Mouse (Mus musculus) frontal cortex, postnatal 14 days (tissue): ENCODE data around the gene Sc5d.
A peak's percentile ranks its signal among the peaks of the same experiment; 100 is the strongest.

Experiments
- DNase-seq, 2 experiments: peaks; one replicate each; pipeline ENCODE4 v3.0.0; 2022; ENCODE audit warnings: low spot score in 2 of 2

Gene Sc5d

GRCm38 (mm10) chr9:42260481-42260880 lies 3.6 kb downstream of the Sc5d start:
- no peak for DNase-seq

DNA sequence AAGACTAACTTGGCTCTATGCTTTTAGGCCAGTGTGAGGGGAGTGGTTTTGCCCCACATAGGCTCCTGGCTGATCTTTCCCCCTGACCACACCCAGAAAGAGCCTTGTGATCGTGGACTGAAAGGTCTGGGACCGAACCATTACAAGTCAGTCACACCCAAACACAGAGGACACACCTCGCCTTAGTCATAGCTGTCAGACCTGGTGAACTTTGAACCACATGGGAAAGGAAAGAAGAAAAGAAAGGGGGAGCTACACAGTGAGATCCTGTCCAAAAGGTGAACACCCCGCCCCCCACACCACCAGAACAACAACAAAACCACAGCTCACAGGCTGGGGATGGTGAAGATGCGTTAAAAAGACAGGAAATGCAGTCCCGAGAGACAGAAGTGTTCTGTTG lies 14.9 kb downstream of the Sc5d start:
- DNase-seq, result no peak

DNA sequence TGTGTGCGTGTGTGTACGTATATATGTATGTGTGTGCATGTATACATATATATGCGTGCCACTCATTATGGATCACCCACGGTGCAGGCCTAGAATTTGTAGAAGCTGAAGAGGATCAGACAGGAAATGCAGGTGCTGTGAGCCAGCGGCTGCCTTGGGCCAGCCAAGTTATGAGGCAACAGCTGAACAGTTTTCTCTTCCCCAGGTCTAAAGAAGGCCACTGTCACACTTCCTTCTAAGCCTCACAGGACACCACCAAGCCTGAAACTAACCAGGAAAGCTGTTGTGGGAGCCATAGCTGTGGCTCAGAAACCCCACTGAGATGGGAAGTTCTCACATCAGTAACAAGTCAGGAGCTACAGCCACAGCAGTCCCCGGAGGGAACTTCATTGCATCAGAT lies 17.4 kb downstream of the Sc5d start:
- no peak for DNase-seq

DNA sequence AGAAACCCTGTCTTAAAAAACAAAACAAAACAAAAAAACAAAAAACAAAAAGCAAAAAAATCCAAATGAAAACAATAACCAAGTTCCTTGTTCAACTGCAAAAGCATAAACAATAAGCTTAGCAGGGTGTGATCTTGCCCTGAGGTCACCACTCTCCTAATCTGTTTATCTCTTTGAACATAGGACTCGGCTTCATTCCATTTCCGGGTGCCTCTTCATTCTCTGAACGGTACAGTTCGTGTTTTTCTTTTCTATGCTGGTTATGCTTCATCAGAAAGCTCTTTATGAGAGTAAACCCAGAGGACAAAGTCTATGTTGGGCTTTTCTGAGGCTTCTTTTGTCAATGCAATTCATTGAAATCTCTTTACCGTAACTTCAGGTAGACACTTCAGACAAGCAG lies 19.9 kb downstream of the Sc5d start:
- DNase-seq, result no peak

DNA sequence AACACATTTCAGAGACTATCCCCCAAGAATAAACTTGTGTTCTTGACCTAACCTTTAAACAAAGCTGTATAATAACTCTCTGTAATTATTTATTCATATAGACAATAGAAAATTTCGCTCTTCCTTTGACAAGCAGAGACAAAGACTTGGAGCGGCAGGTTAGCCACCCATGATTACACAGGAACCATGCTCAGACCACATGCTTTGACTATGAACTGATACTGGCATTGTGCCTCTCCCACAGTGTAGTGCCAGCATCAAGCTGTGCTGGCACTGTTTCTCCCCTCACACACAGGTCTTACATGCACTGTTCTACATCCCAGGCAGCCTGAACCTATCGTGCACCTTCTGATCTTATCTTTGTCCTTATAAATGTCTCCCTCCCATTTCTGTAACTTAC lies 23.0 kb downstream of the Sc5d start:
- no peak for DNase-seq

GRCm38 (mm10) chr9:42240583-42240992 lies 23.5 kb downstream of the Sc5d start:
- peak; percentile 25 to 50 for DNase-seq

DNA sequence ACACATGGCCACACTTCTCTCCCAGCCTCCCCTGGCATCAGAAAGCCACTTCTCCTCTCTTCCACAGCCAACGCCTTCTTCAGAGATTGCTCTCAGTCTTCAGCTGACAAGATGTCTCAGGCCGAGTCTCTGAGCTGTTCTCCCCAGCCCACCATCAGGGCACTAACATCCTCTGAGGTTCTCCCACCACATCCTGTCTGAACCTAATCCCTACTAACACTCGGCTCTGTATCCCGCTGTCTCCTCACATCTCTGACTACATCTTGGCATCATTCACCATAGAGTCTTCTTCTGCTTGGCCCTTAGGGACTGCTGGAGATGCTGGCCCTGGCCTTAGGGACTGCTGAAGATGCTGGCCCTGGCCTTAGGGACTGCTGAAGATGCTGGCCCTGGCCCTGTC lies 25.2 kb downstream of the Sc5d start:
- DNase-seq, result no peak

DNA sequence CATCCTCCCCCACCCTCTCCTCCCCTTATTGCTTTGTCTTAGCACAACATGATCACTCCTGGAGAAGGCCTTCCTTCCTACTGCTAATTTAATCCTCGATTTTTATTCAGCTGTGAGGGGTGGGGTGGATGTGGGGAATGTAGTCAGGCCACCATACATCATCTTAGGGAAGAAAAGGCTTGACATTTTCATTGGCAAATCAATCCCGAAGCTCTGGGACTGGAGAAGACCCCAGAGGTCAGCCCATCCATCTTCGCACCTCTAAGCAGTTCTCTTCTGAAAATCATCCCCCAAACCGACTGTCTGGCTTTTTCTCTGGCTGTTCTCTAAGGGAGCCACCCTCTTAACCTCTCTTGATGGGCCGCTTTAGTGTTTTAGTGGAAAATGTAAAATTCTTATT lies 32.9 kb downstream of the Sc5d start:
- no peak for DNase-seq

GRCm38 (mm10) chr9:42230333-42230732 lies 33.7 kb downstream of the Sc5d start:
- no peak for DNase-seq

- no peak for DNase-seq
Measured at GRCm38 (mm10) chr9:42229465-42230110, 34.5 kb downstream of the Sc5d start.

GRCm38 (mm10) chr9:42227804-42228203 lies 36.3 kb downstream of the Sc5d start:
- DNase-seq, result no peak

DNA sequence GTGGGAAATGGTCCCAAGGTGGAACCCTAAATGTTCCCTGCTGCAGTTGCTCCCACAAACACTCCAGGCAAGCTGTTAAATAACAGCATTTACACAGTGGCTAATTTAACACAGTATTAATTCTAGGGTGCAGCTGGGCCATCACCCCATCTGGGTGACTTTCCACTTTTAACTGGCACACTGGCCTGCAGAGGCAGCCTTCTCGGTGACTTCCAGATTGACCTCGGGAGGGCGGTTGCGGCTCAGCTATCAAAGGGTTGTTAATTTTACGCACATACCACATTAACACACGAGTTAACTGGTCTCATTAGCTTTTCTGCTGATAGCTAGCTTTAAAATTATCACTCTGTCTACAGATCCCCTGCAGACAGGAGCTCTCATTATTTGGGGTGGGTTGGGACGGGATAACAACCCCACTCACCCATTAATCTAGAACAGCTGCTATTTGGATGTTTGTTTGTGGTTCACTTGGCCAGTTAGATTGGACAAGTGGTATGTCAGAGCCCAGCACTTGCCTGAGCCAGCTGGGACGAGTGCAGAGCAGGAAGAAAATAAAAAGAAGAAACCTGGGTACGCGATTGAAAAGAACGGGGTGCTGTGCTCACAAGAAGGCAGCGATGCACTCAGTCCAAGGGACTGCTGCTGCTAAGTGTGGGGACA lies 44.9 kb downstream of the Sc5d start:
- DNase-seq, result no peak

- DNase-seq, result no peak
Measured at GRCm38 (mm10) chr9:42217685-42218084, 46.4 kb downstream of the Sc5d start.

DNA sequence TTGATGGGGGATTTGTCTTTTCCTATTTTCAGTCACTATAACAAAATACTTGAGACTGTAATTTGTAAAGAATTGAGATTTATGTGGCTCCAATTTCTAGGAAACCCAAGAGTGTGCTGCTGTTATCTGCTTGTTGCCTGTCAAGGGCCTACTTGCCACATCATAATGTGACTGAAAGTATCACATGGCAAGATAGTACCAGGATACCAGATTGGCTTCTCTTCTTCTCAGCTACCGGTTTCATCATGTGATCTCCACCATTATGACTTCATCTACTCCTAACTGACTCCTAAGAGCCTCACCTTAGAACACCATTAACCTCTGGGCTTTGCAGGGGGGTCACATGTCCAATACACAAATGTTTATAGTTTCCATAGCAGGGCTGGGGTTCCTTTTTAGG lies 49.9 kb downstream of the Sc5d start:
- DNase-seq, result no peak

DNA sequence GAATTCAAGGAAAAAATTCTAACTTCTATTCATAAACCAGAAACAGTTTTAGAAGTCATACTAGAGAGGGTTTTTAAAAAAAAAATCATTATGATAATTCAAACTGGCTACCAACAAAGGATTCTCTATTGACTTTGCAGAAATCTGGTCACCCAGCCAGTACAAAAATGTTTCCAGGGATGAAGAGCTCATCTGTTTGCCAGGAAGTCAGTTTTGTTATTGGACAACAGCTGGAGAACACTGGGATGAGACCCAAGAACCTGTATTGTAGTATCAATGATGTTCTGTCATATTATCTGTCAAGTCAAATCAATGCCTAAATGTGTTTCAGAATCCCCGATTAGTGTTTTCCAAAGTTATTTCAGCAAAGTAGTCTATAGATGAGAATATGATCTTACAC lies 50.9 kb downstream of the Sc5d start:
- DNase-seq, result no peak

DNA sequence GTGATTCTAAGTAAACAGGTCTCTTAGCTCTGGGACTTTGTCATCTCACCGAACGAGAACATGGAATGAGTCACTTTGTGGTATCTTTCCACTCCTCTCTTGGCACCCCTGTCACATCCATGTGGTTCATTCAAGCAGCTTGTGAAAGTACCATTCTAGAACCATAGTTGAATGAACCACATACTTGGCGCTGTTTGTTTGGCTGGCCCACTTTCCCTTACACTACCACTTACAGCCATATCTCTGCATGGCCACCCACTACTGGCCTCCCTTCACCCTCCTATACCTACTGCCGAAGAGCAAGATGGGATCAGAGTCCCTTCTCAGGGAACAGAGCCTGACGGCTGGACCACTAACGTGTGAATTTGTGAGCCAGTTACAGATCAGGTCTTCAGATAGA lies 54.4 kb downstream of the Sc5d start:
- DNase-seq, result peak in 1 of 2 experiments; percentile 17

DNA sequence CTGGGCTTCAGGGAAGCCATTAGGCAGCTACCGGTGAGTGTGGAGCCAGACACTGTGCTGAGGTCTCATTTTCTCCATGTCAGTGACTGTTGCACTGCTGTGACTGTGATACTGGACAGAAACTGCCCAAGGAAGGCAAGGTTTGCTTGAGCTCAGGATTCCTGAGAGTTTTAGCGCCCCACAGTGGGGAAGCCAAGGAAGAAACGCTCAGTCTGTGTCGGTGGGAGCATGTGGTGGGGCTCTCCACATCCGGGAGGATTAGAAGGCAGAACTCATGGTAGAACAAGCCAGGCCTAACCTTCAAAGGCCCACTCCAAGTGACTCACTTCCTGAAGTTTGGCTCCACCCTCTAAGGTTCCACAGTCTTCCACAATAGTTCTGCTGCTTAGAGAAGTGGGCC lies 55.6 kb downstream of the Sc5d start:
- peak in 1 of 2 experiments; percentile 36 for DNase-seq

DNA sequence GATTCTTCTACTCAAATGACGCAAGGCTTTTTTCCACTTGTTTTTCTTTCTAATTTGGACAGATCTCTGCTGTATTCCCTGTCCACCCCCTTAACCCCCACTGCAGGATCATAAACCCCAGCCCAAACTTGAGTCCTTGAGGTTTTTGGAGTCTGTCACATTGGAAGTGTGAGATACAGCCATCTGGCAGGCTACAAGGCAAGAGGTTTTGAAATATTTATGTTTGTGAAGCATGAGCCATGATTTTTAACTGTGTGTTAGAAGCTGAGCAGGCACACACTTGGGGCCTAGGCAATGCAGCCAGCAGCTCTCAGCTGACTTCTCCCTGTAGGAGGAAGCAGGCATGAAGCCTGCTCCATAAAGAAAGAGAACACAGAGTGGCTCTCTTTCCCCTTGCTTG lies 57.3 kb downstream of the Sc5d start:
- no peak for DNase-seq

DNA sequence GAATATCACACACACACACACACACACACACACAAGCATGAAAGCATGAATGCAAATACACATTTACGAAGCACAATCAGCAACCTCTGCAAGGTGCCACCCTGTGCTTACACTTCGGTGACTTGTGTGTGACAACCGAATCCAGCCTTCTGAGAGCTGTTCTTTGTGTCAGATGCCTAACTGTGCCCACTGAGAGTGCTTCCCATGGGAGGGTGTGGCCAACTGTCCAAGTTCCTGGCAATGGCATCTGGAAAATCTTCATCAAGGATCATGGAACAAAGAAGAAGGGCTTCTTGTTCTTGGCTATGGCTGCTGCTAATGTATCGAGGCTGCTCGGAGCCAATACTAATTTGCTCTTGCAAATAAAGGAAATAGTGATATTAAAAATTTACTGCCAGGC lies 61.8 kb downstream of the Sc5d start:
- no peak for DNase-seq
